Mouse (Mus musculus) intestine, embryonic 14.5 days (tissue): ENCODE data around the gene Chchd5. TPM values are rescaled to one million over a fixed set of nuclear protein-coding genes. Genes with fewer than 3 reads are reported as not detected.

Experiments
- ATAC-seq: fragments of 200-750 bp; cut with Nextera tagmentation; replicated peaks from 2 replicates; pipeline ENCODE4 v1.8.0; 2017; ENCODE audit warnings: low read depth, moderate number of reproducible peaks, moderate TSS enrichment, moderate library complexity; ENCODE audit not compliant: low FRiP score, low TSS enrichment
- DNase-seq: peaks from one replicate; pipeline ENCODE4 v3.0.0-alpha.2; 2018; ENCODE audit warnings: low spot score
- H3K27ac ChIP-seq: fragments of 300-500 bp; sonication (generic); 2 replicates; pipeline ENCODE4 v1.5.1; 2014; ENCODE audit warnings: low read depth, mild to moderate bottlenecking, control low read depth
- H3K27me3 ChIP-seq: fragments of 300-500 bp; sonication (generic); replicated peaks from 2 replicates; pipeline ENCODE4 v1.6.1; 2014; ENCODE audit warnings: low read length, control low read depth; ENCODE audit not compliant: control insufficient read depth, insufficient read depth
- H3K36me3 ChIP-seq: fragments of 300-500 bp; sonication (generic); 2 replicates; pipeline ENCODE4 v1.6.1; 2014; ENCODE audit warnings: low read length, control low read depth; ENCODE audit not compliant: control insufficient read depth, insufficient read depth
- H3K4me1 ChIP-seq: fragments of 300-500 bp; sonication (generic); replicated peaks from 2 replicates; pipeline ENCODE4 v1.6.1; 2014; ENCODE audit warnings: low read length, control low read depth, mixed read lengths; ENCODE audit not compliant: control insufficient read depth, insufficient read depth
- H3K4me2 ChIP-seq: fragments of 300-500 bp; sonication (generic); 2 replicates; pipeline ENCODE4 v1.6.1; 2014; ENCODE audit warnings: low read length
- H3K4me3 ChIP-seq: fragments of 300-500 bp; sonication (generic); 2 replicates; pipeline ENCODE4 v1.5.1; 2014; ENCODE audit warnings: low read depth, low read length, control low read depth, mixed read lengths
- H3K9ac ChIP-seq: fragments of 300-500 bp; sonication (generic); 2 replicates; pipeline ENCODE4 v1.6.1; 2014; ENCODE audit warnings: mild to moderate bottlenecking, low read length
- H3K9me3 ChIP-seq: fragments of 300-500 bp; sonication (generic); 2 replicates; pipeline ENCODE4 v1.6.1; 2016; ENCODE audit warnings: low read length, control low read depth; ENCODE audit not compliant: control insufficient read depth
- WGBS: fragments of 180-500 bp; shearing (Covaris S2); extraction: QIAGEN DNeasy Blood & Tissue Kit; methylation state at CpG from one replicate; pipeline ENCODE4 v1.1.7; 2014; 5-methylcytosine and 5-hydroxymethylcytosine counted together
- polyA plus RNA-seq: library from polyadenylated mRNA; unstranded; fragments of >200 nt; fragmentation: Nextera tagmentation; extraction: Ambion mirVana; gene quantifications from 2 replicates; pipeline ENCODE4 v1.2.1, GENCODE M21; 2014

The Chchd5 gene
- polyA plus RNA-seq: 28.7 and 31.3 TPM in 2 replicates

GRCm38 (mm10) chr2:129129412-129129929 is at the start of gene Chchd5:
Chchd5 (plus strand) TSS chr2:129129700.
- Histone ChIP-seq H3K27me3 (no peaks in the 10 kb centered on the region), H3K4me2 (peak within 1 kb of the TSS; percentile 64), H3K9ac (peak within 1 kb of the TSS; percentile 75), H3K36me3 (peaks cover 52% of the 10 kb centered on the region), H3K9me3 (peaks cover 9% of the 10 kb centered on the region), H3K27ac (peak within 1 kb of the TSS; percentile 89), H3K4me1 (peaks cover 6% of the 10 kb centered on the region; the same call in 1 of the 2 replicates), H3K4me3 (peak within 1 kb of the TSS; percentile 70)
- peak; percentile 99 for ATAC-seq
- WGBS: under 1% methylated on average over 35 of the region's 35 CpGs
- DNase-seq: peak; percentile 89

- Histone ChIP-seq H3K36me3 (peaks cover 70% of the 10 kb centered on the region), H3K4me2 (no peak overlapping the region), H3K27ac (no peak overlapping the region), H3K4me1 (no peaks in the 10 kb centered on the region), H3K9me3 (0 out of 2 replicates have a peak, but pooled peaks cover 2% of the 10 kb centered on the region), H3K4me3 (no peak overlapping the region), H3K9ac (no peak overlapping the region), H3K27me3 (no peaks in the 10 kb centered on the region)
- no peak for DNase-seq
- 72% methylated on average over 13 of the region's 13 CpGs for WGBS
- no peak for ATAC-seq
Observed at GRCm38 (mm10) chr2:129081097-129081496, 48.4 kb upstream of the Chchd5 start.

- H3K36me3 ChIP-seq: peaks cover 56% of the 10 kb centered on the region
- H3K4me3 ChIP-seq: no peak overlapping the region
- no peaks in the 10 kb centered on the region for H3K27me3 ChIP-seq
- no peak for ATAC-seq
- WGBS: 89% methylated on average over 5 of the region's 5 CpGs
- H3K27ac ChIP-seq: no peak overlapping the region
- H3K4me1 ChIP-seq: no peaks in the 10 kb centered on the region
- no peak overlapping the region for H3K9ac ChIP-seq
- no peak overlapping the region for H3K4me2 ChIP-seq
- DNase-seq: no peak
- 0 out of 2 replicates have a peak, but pooled peaks cover 2% of the 10 kb centered on the region for H3K9me3 ChIP-seq
Observed at GRCm38 (mm10) chr2:129083514-129083913, 46.0 kb upstream of the Chchd5 start.

- Histone ChIP-seq H3K36me3 (peaks cover 56% of the 10 kb centered on the region), H3K4me3 (no peak overlapping the region), H3K4me1 (no peaks in the 10 kb centered on the region), H3K9ac (no peak overlapping the region), H3K9me3 (0 out of 2 replicates have a peak, but pooled peaks cover 2% of the 10 kb centered on the region), H3K4me2 (no peak overlapping the region), H3K27me3 (no peaks in the 10 kb centered on the region), H3K27ac (no peak overlapping the region)
- ATAC-seq: no peak
- peak; percentile 69 for DNase-seq
- 67% methylated on average over 2 of the region's 2 CpGs for WGBS
Observed at GRCm38 (mm10) chr2:129084959-129085358, 44.5 kb upstream of the Chchd5 start.

- H3K36me3 ChIP-seq: peaks cover 59% of the 10 kb centered on the region
- H3K27me3 ChIP-seq: no peaks in the 10 kb centered on the region
- no peak for ATAC-seq
- no peak overlapping the region for H3K9ac ChIP-seq
- 0 out of 2 replicates have a peak, but pooled peaks cover 2% of the 10 kb centered on the region for H3K9me3 ChIP-seq
- no peak overlapping the region for H3K4me2 ChIP-seq
- H3K27ac ChIP-seq: no peak overlapping the region
- 93% methylated on average over 1 of the region's 1 CpGs for WGBS
- no peaks in the 10 kb centered on the region for H3K4me1 ChIP-seq
- DNase-seq: no peak
- no peak overlapping the region for H3K4me3 ChIP-seq
Observed at GRCm38 (mm10) chr2:129087520-129087919, 42.0 kb upstream of the Chchd5 start.

- Histone ChIP-seq H3K4me3 (no peak overlapping the region), H3K9me3 (0 out of 2 replicates have a peak, but pooled peaks cover 2% of the 10 kb centered on the region)
- WGBS: 77% methylated on average over 4 of the region's 4 CpGs
Observed at GRCm38 (mm10) chr2:129090370-129090769, 39.1 kb upstream of the Chchd5 start.

GRCm38 (mm10) chr2:129092810-129093209 is 36.7 kb upstream of the Chchd5 start:
- WGBS: 93% methylated on average over 12 of the region's 12 CpGs
- Histone ChIP-seq H3K4me3 (no peak overlapping the region), H3K27me3 (no peaks in the 10 kb centered on the region), H3K36me3 (peaks cover 66% of the 10 kb centered on the region), H3K9ac (no peak overlapping the region), H3K9me3 (no peaks in the 10 kb centered on the region), H3K4me1 (no peaks in the 10 kb centered on the region), H3K4me2 (no peak overlapping the region), H3K27ac (no peak overlapping the region)
- DNase-seq: no peak
- ATAC-seq: no peak

More at GRCm38 (mm10) chr2:129090370-129090769, 39.1 kb upstream of the Chchd5 start:
- H3K27ac ChIP-seq: no peak overlapping the region
- no peaks in the 10 kb centered on the region for H3K4me1 ChIP-seq
- no peak for ATAC-seq
- no peak overlapping the region for H3K9ac ChIP-seq
- no peaks in the 10 kb centered on the region for H3K27me3 ChIP-seq
- no peak overlapping the region for H3K4me2 ChIP-seq
- DNase-seq: no peak
- peaks cover 69% of the 10 kb centered on the region for H3K36me3 ChIP-seq

- Histone ChIP-seq H3K9me3 (no peaks in the 10 kb centered on the region), H3K4me3 (no peak overlapping the region), H3K36me3 (peaks cover 56% of the 10 kb centered on the region), H3K4me2 (no peak overlapping the region), H3K27me3 (no peaks in the 10 kb centered on the region), H3K27ac (no peak overlapping the region), H3K9ac (no peak overlapping the region), H3K4me1 (no peaks in the 10 kb centered on the region)
- 86% methylated on average over 18 of the region's 18 CpGs for WGBS
- DNase-seq: no peak
- ATAC-seq: no peak
Observed at GRCm38 (mm10) chr2:129093926-129094724, 35.4 kb upstream of the Chchd5 start.
